Comparison of ENCODE assay signal across 27 mouse cellular contexts in genomic region chr15:32460238-32460637, GRCm38 (mm10).
DNase-seq lines count a peak whose midpoint lies in the region; ATAC-seq and TF ChIP-seq lines count a peak whose summit lies in the region.
"Had no signal": no experiment of that assay in that cellular context is flagged by ENCODE, and none has a peak within 500 bp of the region (broad histone marks: within the 10 kb centered on the region; RNA-seq: fewer than 3 reads in every experiment).

No protein-coding gene starts in this region.

- no peaks in the 10 kb centered on the region for H3K4me1 ChIP-seq in embryonic facial prominence, embryonic 14.5 days (ENCODE audit: control insufficient read depth, insufficient read depth, low read length)
- no peaks in the 10 kb centered on the region for H3K4me1 ChIP-seq in embryonic facial prominence, embryonic 10.5 days
- H3K4me1 ChIP-seq in limb, embryonic 13.5 days, result peaks cover 19% of the 10 kb centered on the region
- H3K4me1 ChIP-seq in limb, embryonic 10.5 days, result peaks cover 17% of the 10 kb centered on the region
- peaks cover 4% of the 10 kb centered on the region for H3K4me1 ChIP-seq in limb, embryonic 14.5 days (ENCODE audit: control insufficient read depth, insufficient read depth, low read length)
- H3K4me1 ChIP-seq: embryonic facial prominence, embryonic 12.5 days; embryonic facial prominence, embryonic 15.5 days; forebrain, embryonic 10.5 days; forebrain, embryonic 12.5 days had no signal

- 75% methylated on average over 7 of the region's 7 CpGs for WGBS in embryonic facial prominence, embryonic 14.5 days
- WGBS in embryonic facial prominence, embryonic 10.5 days, result 81% methylated on average over 7 of the region's 7 CpGs
- WGBS in limb, embryonic 13.5 days, result 42% methylated on average over 7 of the region's 7 CpGs
- 66% methylated on average over 7 of the region's 7 CpGs for WGBS in limb, embryonic 10.5 days
- 36% methylated on average over 7 of the region's 7 CpGs for WGBS in limb, embryonic 14.5 days

- H3K27me3 ChIP-seq in embryonic facial prominence, embryonic 14.5 days (replicated peaks; ENCODE audit: control insufficient read depth, insufficient read depth, low read length), result no peaks in the 10 kb centered on the region
- H3K27me3 ChIP-seq in embryonic facial prominence, embryonic 10.5 days (replicated peaks; ENCODE audit: low read depth, poor library complexity, severe bottlenecking), result no peaks in the 10 kb centered on the region
- H3K27me3 ChIP-seq in limb, embryonic 13.5 days, result no peaks in the 10 kb centered on the region
- H3K27me3 ChIP-seq in limb, embryonic 10.5 days (ENCODE audit: low read depth, poor library complexity, severe bottlenecking), result no peaks in the 10 kb centered on the region
- H3K27me3 ChIP-seq in limb, embryonic 14.5 days (ENCODE audit: control insufficient read depth, insufficient read depth, low read length), result no peaks in the 10 kb centered on the region
- H3K27me3 ChIP-seq: CH12.LX; embryonic facial prominence, embryonic 12.5 days; embryonic facial prominence, embryonic 15.5 days; forebrain, embryonic 12.5 days; Patski had no signal

- ATAC-seq in embryonic facial prominence, embryonic 14.5 days (ENCODE audit: low read depth), result no peak; the same call in 1 of the 2 replicates
- peak; percentile 66; the same call in 1 of the 2 replicates for ATAC-seq in limb, embryonic 13.5 days (ENCODE audit: low FRiP score, low read depth)
- peak; percentile 50; the same call in 1 of the 2 replicates for ATAC-seq in limb, embryonic 14.5 days (ENCODE audit: low FRiP score, low read depth)
- ATAC-seq: activated CD4-positive, CD25-positive, alpha-beta regulatory T cell, adult 4 months; CD4-positive, CD25-positive, alpha-beta regulatory T cell, adult 4 months; forebrain, embryonic 14.5 days; forebrain, embryonic 16.5 days; Patski had no signal

- no peak overlapping the region for H3K4me2 ChIP-seq in embryonic facial prominence, embryonic 14.5 days (ENCODE audit: low read depth, low read length)
- H3K4me2 ChIP-seq in limb, embryonic 13.5 days (replicated peaks), result no peak overlapping the region
- no peak overlapping the region for H3K4me2 ChIP-seq in limb, embryonic 14.5 days (replicated peaks; ENCODE audit: low read depth, low read length, severe bottlenecking)
- H3K4me2 ChIP-seq: embryonic facial prominence, embryonic 12.5 days; embryonic facial prominence, embryonic 15.5 days; forebrain, embryonic 12.5 days had no signal

- no peaks in the 10 kb centered on the region for H3K36me3 ChIP-seq in embryonic facial prominence, embryonic 14.5 days (ENCODE audit: control insufficient read depth, insufficient read depth, low read length)
- no peaks in the 10 kb centered on the region for H3K36me3 ChIP-seq in embryonic facial prominence, embryonic 10.5 days (replicated peaks)
- H3K36me3 ChIP-seq in limb, embryonic 13.5 days, result no peaks in the 10 kb centered on the region
- H3K36me3 ChIP-seq in limb, embryonic 10.5 days, result no peaks in the 10 kb centered on the region
- no peaks in the 10 kb centered on the region for H3K36me3 ChIP-seq in limb, embryonic 14.5 days (ENCODE audit: control insufficient read depth, insufficient read depth, low read length)
- H3K36me3 ChIP-seq: embryonic facial prominence, embryonic 12.5 days; embryonic facial prominence, embryonic 15.5 days; forebrain, embryonic 10.5 days; forebrain, embryonic 12.5 days; G1E had no signal

- H3K27ac ChIP-seq in embryonic facial prominence, embryonic 14.5 days (replicated peaks; ENCODE audit: low read depth, low read length), result no peak overlapping the region
- H3K27ac ChIP-seq in embryonic facial prominence, embryonic 10.5 days (replicated peaks), result no peak overlapping the region
- no peak overlapping the region for H3K27ac ChIP-seq in limb, embryonic 13.5 days
- no peak overlapping the region for H3K27ac ChIP-seq in limb, embryonic 10.5 days
- no peak overlapping the region for H3K27ac ChIP-seq in limb, embryonic 14.5 days (replicated peaks; ENCODE audit: low read depth, low read length)
- H3K27ac ChIP-seq: embryonic facial prominence, embryonic 12.5 days; embryonic facial prominence, embryonic 15.5 days; forebrain, embryonic 10.5 days; forebrain, embryonic 12.5 days had no signal

- no peak for TF ChIP-seq POLR2A in limb, embryonic 14.5 days (IDR thresholded peaks at IDR 0.05; ENCODE audit: borderline replicate concordance, extremely low read depth, insufficient read depth, insufficient read length)

- H3K9me3 ChIP-seq in embryonic facial prominence, embryonic 14.5 days (ENCODE audit: control insufficient read depth, low read length), result no peaks in the 10 kb centered on the region
- H3K9me3 ChIP-seq in embryonic facial prominence, embryonic 10.5 days, result no peaks in the 10 kb centered on the region
- H3K9me3 ChIP-seq in limb, embryonic 13.5 days, result no peaks in the 10 kb centered on the region
- no peaks in the 10 kb centered on the region for H3K9me3 ChIP-seq in limb, embryonic 10.5 days (replicated peaks)
- H3K9me3 ChIP-seq in limb, embryonic 14.5 days (ENCODE audit: control insufficient read depth, low read length), result no peaks in the 10 kb centered on the region
- H3K9me3 ChIP-seq: embryonic facial prominence, embryonic 12.5 days; embryonic facial prominence, embryonic 15.5 days; forebrain, embryonic 10.5 days; forebrain, embryonic 12.5 days; G1E had no signal

- no peak overlapping the region for H3K4me3 ChIP-seq in embryonic facial prominence, embryonic 14.5 days (ENCODE audit: low read depth, low read length)
- H3K4me3 ChIP-seq in embryonic facial prominence, embryonic 10.5 days, result no peak overlapping the region
- H3K4me3 ChIP-seq in limb, embryonic 13.5 days, result no peak overlapping the region
- no peak overlapping the region for H3K4me3 ChIP-seq in limb, embryonic 10.5 days
- H3K4me3 ChIP-seq in limb, embryonic 14.5 days (replicated peaks; ENCODE audit: low read length), result no peak overlapping the region
- H3K4me3 ChIP-seq: embryonic facial prominence, embryonic 12.5 days; embryonic facial prominence, embryonic 15.5 days; erythroblast, embryonic 14.5 days; forebrain, embryonic 10.5 days; forebrain, embryonic 12.5 days had no signal

- DNase-seq in embryonic facial prominence, embryonic 14.5 days (ENCODE audit: low spot score), result peak; percentile 45
- no peak for DNase-seq in embryonic facial prominence, embryonic 10.5 days (ENCODE audit: low spot score)
- DNase-seq in limb, embryonic 10.5 days (ENCODE audit: low spot score), result no peak
- DNase-seq in limb, embryonic 14.5 days (ENCODE audit: low spot score), result peak; percentile 41
- DNase-seq: adrenal gland, adult 8-10 months; adrenal gland, postnatal 14 days; adrenal gland, postnatal 36 days; B cell, adult 2 months; cerebellum, adult 18-20 months; cerebellum, adult 8-10 months; cerebellum, adult 9-11 months; cerebellum, postnatal 14 days; cerebellum, postnatal 36 days; embryo, embryonic 11 days had no signal

- no peak overlapping the region for H3K9ac ChIP-seq in embryonic facial prominence, embryonic 14.5 days (ENCODE audit: low read depth, low read length)
- no peak overlapping the region for H3K9ac ChIP-seq in limb, embryonic 13.5 days
- no peak overlapping the region for H3K9ac ChIP-seq in limb, embryonic 14.5 days (ENCODE audit: low read depth, low read length, severe bottlenecking)
- H3K9ac ChIP-seq: embryonic facial prominence, embryonic 12.5 days; embryonic facial prominence, embryonic 15.5 days; forebrain, embryonic 12.5 days had no signal

Comparison
In these comparisons a context has a peak if more than half of its experiments do, and no peak if none do; other contexts are left out.
1. DNase-seq: peak in embryonic facial prominence, embryonic 14.5 days (single experiment) and limb, embryonic 14.5 days (single experiment); none in embryonic facial prominence, embryonic 10.5 days (single experiment) and limb, embryonic 10.5 days (single experiment).